Mouse (Mus musculus) hindbrain, postnatal 0 days (tissue): ENCODE results near the gene Rpl3. TPM values are rescaled to one million over a fixed set of nuclear protein-coding genes. Genes with fewer than 3 reads are reported as not detected.
A peak's percentile ranks its signal among the peaks of the same experiment; 100 is the strongest.

Source experiments
- ATAC-seq: fragments of 200-750 bp; cut with Nextera tagmentation; 2 replicates; pipeline ENCODE4 v1.8.0; 2017; ENCODE audit warnings: mild to moderate bottlenecking, moderate TSS enrichment, moderate library complexity
- DNase-seq: peaks from one replicate; pipeline ENCODE4 v3.0.0-alpha.2; 2015; ENCODE audit warnings: low spot score
- H3K27ac ChIP-seq: fragments of 300-500 bp; sonication (generic); 2 replicates; pipeline ENCODE4 v1.5.1; 2014; ENCODE audit warnings: mild to moderate bottlenecking
- H3K27me3 ChIP-seq: fragments of 300-500 bp; sonication (generic); 2 replicates; pipeline ENCODE4 v1.6.1; 2014; ENCODE audit warnings: low read length, mixed read lengths; ENCODE audit not compliant: insufficient read depth
- H3K36me3 ChIP-seq: fragments of 300-500 bp; sonication (generic); 2 replicates; pipeline ENCODE4 v1.6.1; 2014; ENCODE audit warnings: low read length, mixed read lengths; ENCODE audit not compliant: insufficient read depth
- H3K4me1 ChIP-seq: fragments of 300-500 bp; sonication (generic); 2 replicates; pipeline ENCODE4 v1.6.1; 2014; ENCODE audit warnings: antibody characterized with exemption, low read length, mixed read lengths; ENCODE audit not compliant: insufficient read depth
- H3K4me2 ChIP-seq: fragments of 300-500 bp; sonication (generic); 2 replicates; pipeline ENCODE4 v1.6.1; 2014; ENCODE audit warnings: low read depth, mild to moderate bottlenecking, low read length, moderate library complexity, mixed read lengths
- H3K4me3 ChIP-seq: fragments of 300-500 bp; sonication (generic); 2 replicates; pipeline ENCODE4 v1.5.1; 2014; ENCODE audit warnings: low read length
- H3K9ac ChIP-seq: fragments of 300-500 bp; sonication (generic); replicated peaks from 2 replicates; pipeline ENCODE4 v1.6.1; 2014; ENCODE audit warnings: mild to moderate bottlenecking, low read length, moderate library complexity, mixed read lengths
- H3K9me3 ChIP-seq: fragments of 300-500 bp; sonication (generic); 2 replicates; pipeline ENCODE4 v1.6.1; 2016; ENCODE audit warnings: low read length, mixed read lengths
- CTCF ChIP-seq: IDR thresholded peaks from 2 replicates; pipeline ENCODE4 v1.5.1; 2016; ENCODE audit warnings: antibody characterized with exemption, control low read depth, low read depth
- WGBS: fragments of 180-500 bp; shearing (Covaris S2); extraction: QIAGEN DNeasy Blood & Tissue Kit; methylation state at CpG from one replicate; pipeline ENCODE4 v1.1.7; 2014; 5-methylcytosine and 5-hydroxymethylcytosine counted together
- polyA plus RNA-seq: library from polyadenylated mRNA; unstranded; fragments of >200 nt; fragmentation: Nextera tagmentation; extraction: Ambion mirVana; gene quantifications from 2 replicates; pipeline ENCODE4 v1.2.1, GENCODE M21; 2015
- total RNA-seq: library from RNA; depleted of rRNA; stranded (reverse); fragments of >200 nt; gene quantifications from 2 replicates; pipeline ENCODE4 v1.2.3, GENCODE M21; 2014

Rpl3 gene
- total and polyA plus RNA-seq, 2 experiments from 2014 or later, result 527 to 599 TPM

- ATAC-seq, result no peak
- H3K4me3 ChIP-seq, result no peak overlapping the region
Measured at GRCm38 (mm10) chr15:80053381-80054033, 38.2 kb downstream of the Rpl3 start.

GRCm38 (mm10) chr15:80051782-80052181 is 39.9 kb downstream of the Rpl3 start:
- Histone ChIP-seq H3K4me3 (no peak overlapping the region), H3K4me1 (no peaks in the 10 kb centered on the region), H3K27me3 (no peaks in the 10 kb centered on the region), H3K4me2 (no peak overlapping the region), H3K36me3 (no peaks in the 10 kb centered on the region), H3K9me3 (no peaks in the 10 kb centered on the region), H3K9ac (no peak overlapping the region), H3K27ac (no peak overlapping the region)
- DNase-seq (no peak), ATAC-seq (no peak)
- TF ChIP-seq CTCF, result no peak
- 86% methylated on average over 9 of the region's 9 CpGs for WGBS

More at GRCm38 (mm10) chr15:80053381-80054033, 38.2 kb downstream of the Rpl3 start:
- H3K4me2 ChIP-seq, result no peak overlapping the region
- no peak for DNase-seq
- H3K27ac ChIP-seq, result no peak overlapping the region
- no peaks in the 10 kb centered on the region for H3K36me3 ChIP-seq
- 52% methylated on average over 8 of the region's 8 CpGs for WGBS
- no peaks in the 10 kb centered on the region for H3K9me3 ChIP-seq
- no peak overlapping the region for H3K9ac ChIP-seq
- no peaks in the 10 kb centered on the region for H3K4me1 ChIP-seq
- no peaks in the 10 kb centered on the region for H3K27me3 ChIP-seq
- TF ChIP-seq CTCF, result no peak

GRCm38 (mm10) chr15:80051092-80051761 is 40.4 kb downstream of the Rpl3 start:
- Histone ChIP-seq H3K4me3 (no peak overlapping the region), H3K9me3 (no peaks in the 10 kb centered on the region), H3K4me1 (no peaks in the 10 kb centered on the region), H3K4me2 (no peak overlapping the region), H3K27me3 (no peaks in the 10 kb centered on the region), H3K27ac (no peak overlapping the region), H3K9ac (no peak overlapping the region), H3K36me3 (no peaks in the 10 kb centered on the region)
- DNase-seq (no peak), ATAC-seq (no peak)
- 72% methylated on average over 19 of the region's 19 CpGs for WGBS
- TF ChIP-seq CTCF, result no peak

GRCm38 (mm10) chr15:80050093-80050492 is 41.6 kb downstream of the Rpl3 start:
- Histone ChIP-seq H3K4me3 (no peak overlapping the region), H3K4me1 (no peaks in the 10 kb centered on the region), H3K4me2 (no peak overlapping the region), H3K27ac (no peak overlapping the region), H3K9ac (no peak overlapping the region), H3K27me3 (no peaks in the 10 kb centered on the region), H3K9me3 (no peaks in the 10 kb centered on the region), H3K36me3 (no peaks in the 10 kb centered on the region)
- 77% methylated on average over 4 of the region's 4 CpGs for WGBS
- ATAC-seq, result no peak
- no peak for DNase-seq
- no peak for TF ChIP-seq CTCF

GRCm38 (mm10) chr15:80047973-80048372 is 43.7 kb downstream of the Rpl3 start:
- DNase-seq (no peak), ATAC-seq (no peak)
- H3K4me1 ChIP-seq, result no peaks in the 10 kb centered on the region
- no peak overlapping the region for H3K9ac ChIP-seq
- H3K4me3 ChIP-seq, result no peak overlapping the region
- no peak for TF ChIP-seq CTCF
- H3K27ac ChIP-seq, result no peak overlapping the region
- WGBS, result 67% methylated on average over 5 of the region's 5 CpGs
- H3K27me3 ChIP-seq, result no peaks in the 10 kb centered on the region
- H3K9me3 ChIP-seq, result no peaks in the 10 kb centered on the region
- H3K4me2 ChIP-seq, result no peak overlapping the region
- H3K36me3 ChIP-seq, result no peaks in the 10 kb centered on the region

GRCm38 (mm10) chr15:80047242-80047641 is 44.4 kb downstream of the Rpl3 start:
- Histone ChIP-seq H3K9me3 (no peaks in the 10 kb centered on the region), H3K4me1 (no peaks in the 10 kb centered on the region), H3K4me2 (no peak overlapping the region), H3K27ac (no peak overlapping the region), H3K9ac (no peak overlapping the region), H3K27me3 (no peaks in the 10 kb centered on the region), H3K36me3 (no peaks in the 10 kb centered on the region), H3K4me3 (no peak overlapping the region)
- no peak for TF ChIP-seq CTCF
- 83% methylated on average over 2 of the region's 2 CpGs for WGBS
- DNase-seq, result no peak
- ATAC-seq, result no peak

- 100% methylated on average over 2 of the region's 2 CpGs for WGBS
Measured at GRCm38 (mm10) chr15:80045749-80046148, 45.9 kb downstream of the Rpl3 start.

More at GRCm38 (mm10) chr15:80045749-80046148, 45.9 kb downstream of the Rpl3 start:
- Histone ChIP-seq H3K4me1 (no peaks in the 10 kb centered on the region), H3K36me3 (no peaks in the 10 kb centered on the region), H3K27ac (no peak overlapping the region), H3K4me3 (no peak overlapping the region), H3K4me2 (no peak overlapping the region), H3K27me3 (no peaks in the 10 kb centered on the region), H3K9ac (no peak overlapping the region), H3K9me3 (no peaks in the 10 kb centered on the region)
- DNase-seq (no peak), ATAC-seq (no peak)
- peak; percentile 42 for TF ChIP-seq CTCF
